22 mouse cellular contexts compared by ENCODE assay signal in the genomic region with DNA sequence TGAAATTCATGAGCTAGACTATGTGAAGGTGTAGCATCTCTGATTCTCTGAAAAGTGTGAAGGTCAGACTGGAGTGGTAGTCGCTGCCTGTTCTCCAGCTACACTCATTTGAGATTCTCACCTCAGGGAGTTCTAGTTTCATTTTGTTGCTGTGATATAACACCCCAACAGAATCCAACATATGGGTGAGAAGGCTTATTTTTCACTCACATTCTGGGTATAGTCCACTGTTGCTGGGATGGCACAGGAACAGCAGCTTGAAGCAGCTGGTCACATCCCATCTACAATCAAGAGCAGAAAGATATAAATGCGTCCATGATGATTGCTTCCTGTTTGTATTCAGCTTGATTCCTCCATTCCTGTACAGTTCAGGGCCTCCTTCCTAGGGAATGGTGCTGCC.
"Had no signal": no experiment of that assay in that cellular context is flagged by ENCODE, and none has a peak within 500 bp of the region (broad histone marks: within the 10 kb centered on the region; RNA-seq: fewer than 3 reads in every experiment).

No protein-coding gene starts in this region.

- DNase-seq: heart, postnatal 10 days; heart, postnatal 14 days; heart, postnatal 36 days; heart, postnatal 4 days; kidney, adult 11 months; kidney, adult 18-20 months; kidney, adult 2 months; kidney, adult 8-10 months; kidney, adult 9 months; kidney, postnatal 10 days; kidney, postnatal 14 days; kidney, postnatal 25 days; kidney, postnatal 36 days; kidney, postnatal 4 days; layer of hippocampus, adult 9-11 months; layer of hippocampus, postnatal 36 days had no signal

- ATAC-seq: hindbrain, embryonic 16.5 days; hindbrain, postnatal 0 days; inflammation-experienced regulatory T-cells, adult 6 months; intestine, embryonic 15.5 days; intestine, embryonic 16.5 days; intestine, postnatal 0 days had no signal
